Mouse (Mus musculus) brain, adult 10 weeks (tissue): ENCODE results near the gene Olfr399. TPM values are rescaled to one million over a fixed set of nuclear protein-coding genes. Genes with fewer than 3 reads are reported as not detected.

Experiments
- polyA plus RNA-seq: library from polyadenylated mRNA; stranded (reverse); fragments of 350-450 nt; fragmentation: Illumina TruSeq; extraction: RNeasy Lipid Tissue Mini Kit (QIAGEN cat#74804); gene quantifications from one replicate; pipeline ENCODE4 v1.2.3, GENCODE M21; 2015; ENCODE audit warnings: low read depth, low replicate concordance

Gene Olfr399
- not detected for polyA plus RNA-seq

GRCm38 (mm10) chr11:74056451-74056850 is at the start of gene Olfr399, which contains the start of gene Olfr139:
Gene Olfr399 (minus strand): TSS chr11:74056615.
Gene Olfr139 (minus strand): TSS chr11:74056551.

GRCm38 (mm10) chr11:74069655-74070054 is 13.2 kb upstream of the Olfr399 start, which contains the start of gene Zfp616:
Gene Zfp616 (plus strand): TSS chr11:74069955.

Other genes with a start within 250 kb of the Olfr399 start
- not detected for gene Olfr392, start 239.6 kb downstream of the Olfr399 start, polyA plus RNA-seq
- gene Olfr393, start 205.2 kb downstream of the Olfr399 start, polyA plus RNA-seq, result not detected
- gene Olfr394, start 165.8 kb downstream of the Olfr399 start, polyA plus RNA-seq, result not detected
- not detected for gene Olfr395, start 147.3 kb downstream of the Olfr399 start, polyA plus RNA-seq
- gene Olfr23, start 119.9 kb downstream of the Olfr399 start, polyA plus RNA-seq, result not detected
- not detected for gene Olfr397, start 95.8 kb downstream of the Olfr399 start, polyA plus RNA-seq
- not detected for gene Olfr398, start 66.2 kb downstream of the Olfr399 start, polyA plus RNA-seq
- not detected for gene Olfr139, start 64 bp downstream of the Olfr399 start, polyA plus RNA-seq
- not detected for gene Zfp616, start 13.3 kb upstream of the Olfr399 start, polyA plus RNA-seq
- not detected for gene Olfr401, start 57.1 kb upstream of the Olfr399 start, polyA plus RNA-seq
- not detected for gene Olfr402, start 96.9 kb upstream of the Olfr399 start, polyA plus RNA-seq
- not detected for gene Olfr403, start 129.6 kb upstream of the Olfr399 start, polyA plus RNA-seq
- not detected for gene Olfr43, start 154.8 kb upstream of the Olfr399 start, polyA plus RNA-seq
- not detected for gene Olfr406, start 203.2 kb upstream of the Olfr399 start, polyA plus RNA-seq
- gene Olfr59, start 227.1 kb upstream of the Olfr399 start, polyA plus RNA-seq, result not detected